Mouse (Mus musculus): ENCODE results near the gene Iqgap3. TPM values are rescaled to one million over a fixed set of nuclear protein-coding genes. Genes with fewer than 3 reads are reported as not detected.

Gene Iqgap3
- polyA plus RNA-seq, 1 experiment from 2014 or later = 3.7 TPM

DNA sequence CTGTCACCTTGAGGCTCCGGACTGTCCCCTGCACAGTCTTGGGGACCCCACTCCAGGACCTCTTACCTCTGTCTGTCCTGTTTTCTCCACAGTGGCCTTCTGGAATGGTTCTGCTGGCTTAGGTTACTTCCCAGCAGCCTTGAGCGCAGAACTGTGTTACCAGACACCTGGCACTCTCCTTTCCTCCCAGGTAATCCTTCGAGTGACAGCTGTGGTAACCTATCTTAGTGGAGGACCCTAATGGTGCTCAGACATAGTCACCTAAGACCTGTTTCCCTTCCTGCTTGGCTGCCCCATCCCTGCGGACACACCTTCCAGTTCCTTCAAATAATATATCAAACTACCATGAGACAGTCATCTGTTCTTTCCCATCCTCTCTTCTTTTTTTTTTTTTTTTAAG, 3.6 kb upstream of the Iqgap3 start, which contains the start of gene Ttc24:
Ttc24 (minus strand) TSS at position 101 of the 400 bp plus-strand sequence.
- Histone ChIP-seq H3K27ac (no peak within 1 kb of the TSS), H3K4me3 (ENCODE audit: inconsistent target) (no peak within 1 kb of the TSS), H3K79me2 (ENCODE audit: inconsistent target) (peaks cover 4% of the 10 kb centered on the region), H3K36me3 (ENCODE audit: inconsistent target) (no peaks in the 10 kb centered on the region)
- 87% methylated on average over 4 of the region's 4 CpGs for WGBS (ENCODE audit: missing documents)

DNA sequence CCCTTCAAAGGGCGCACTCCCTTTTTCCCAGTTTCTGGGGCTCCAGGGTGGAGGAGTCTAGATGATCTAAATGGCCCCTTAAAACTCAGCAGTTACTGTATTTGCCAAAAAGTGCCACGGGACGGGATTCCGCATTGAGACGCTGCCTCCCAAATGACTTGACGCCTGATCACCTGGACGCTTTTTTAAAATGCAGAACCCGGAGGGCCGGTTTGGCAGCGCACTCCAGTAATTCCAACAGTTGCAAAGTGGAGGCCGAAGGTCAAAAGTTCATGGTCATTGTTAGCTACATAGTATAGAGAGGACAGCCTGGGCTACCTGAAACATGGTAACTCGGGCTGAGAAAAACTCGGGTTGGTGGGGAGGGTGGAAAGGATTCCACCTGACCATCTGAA, 450 bp downstream of the Iqgap3 start:
- Histone ChIP-seq H3K4me3 (ENCODE audit: inconsistent target) (peak overlapping the region; percentile 76), H3K79me2 (ENCODE audit: inconsistent target) (peaks cover 21% of the 10 kb centered on the region), H3K27ac (peak overlapping the region; percentile 53), H3K36me3 (ENCODE audit: inconsistent target) (no peaks in the 10 kb centered on the region)
- WGBS (ENCODE audit: missing documents) = 4% methylated on average over 12 of the region's 13 CpGs

DNA sequence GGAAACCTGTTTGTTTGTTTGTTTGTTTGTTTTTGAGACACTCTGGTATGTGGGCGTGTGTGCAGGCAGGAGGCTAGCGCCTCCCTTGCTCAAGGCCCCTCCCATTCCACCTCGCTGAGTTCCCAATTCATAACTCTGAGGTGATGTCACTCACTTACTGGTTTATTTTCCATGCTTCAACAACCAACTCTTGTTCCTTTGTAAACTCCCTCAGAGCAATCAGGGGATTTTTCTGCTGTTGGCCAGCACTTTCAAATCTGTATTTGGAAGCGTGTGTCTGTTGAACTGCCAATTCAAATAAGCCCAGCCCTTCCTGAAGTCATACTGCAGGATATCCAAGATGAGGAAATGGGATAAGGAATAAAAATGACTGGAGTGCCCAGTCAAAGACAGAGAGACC, 892 bp downstream of the Iqgap3 start:
- Histone ChIP-seq H3K36me3 (ENCODE audit: inconsistent target) (no peaks in the 10 kb centered on the region), H3K4me3 (ENCODE audit: inconsistent target) (peak overlapping the region; percentile 76), H3K79me2 (ENCODE audit: inconsistent target) (peaks cover 21% of the 10 kb centered on the region), H3K27ac (peak overlapping the region; percentile 53)
- 16% methylated on average over 4 of the region's 4 CpGs for WGBS (ENCODE audit: missing documents)

DNA sequence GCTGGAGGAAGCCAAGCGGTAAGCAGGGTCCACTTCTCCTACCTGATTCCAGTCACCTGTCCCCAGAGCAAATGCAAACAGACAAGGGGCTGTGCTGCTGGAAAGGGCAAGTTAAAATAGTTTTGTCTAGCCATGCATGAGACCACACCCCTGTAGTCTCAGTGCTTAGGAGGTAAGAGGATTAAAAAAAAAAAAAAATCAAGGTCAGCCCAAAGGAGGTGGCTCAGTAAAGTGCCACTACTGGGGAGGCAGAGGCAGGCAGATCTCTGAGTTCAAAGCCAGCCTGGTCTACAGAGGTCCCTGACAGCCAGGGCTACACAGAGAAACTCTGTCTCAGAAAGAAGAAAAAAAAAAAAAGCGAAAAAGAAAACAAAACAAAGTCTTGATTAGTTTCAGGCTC, 2.2 kb downstream of the Iqgap3 start:
- peaks cover 21% of the 10 kb centered on the region for H3K79me2 ChIP-seq (ENCODE audit: inconsistent target)
- 93% methylated on average over 2 of the region's 2 CpGs for WGBS (ENCODE audit: missing documents)

DNA sequence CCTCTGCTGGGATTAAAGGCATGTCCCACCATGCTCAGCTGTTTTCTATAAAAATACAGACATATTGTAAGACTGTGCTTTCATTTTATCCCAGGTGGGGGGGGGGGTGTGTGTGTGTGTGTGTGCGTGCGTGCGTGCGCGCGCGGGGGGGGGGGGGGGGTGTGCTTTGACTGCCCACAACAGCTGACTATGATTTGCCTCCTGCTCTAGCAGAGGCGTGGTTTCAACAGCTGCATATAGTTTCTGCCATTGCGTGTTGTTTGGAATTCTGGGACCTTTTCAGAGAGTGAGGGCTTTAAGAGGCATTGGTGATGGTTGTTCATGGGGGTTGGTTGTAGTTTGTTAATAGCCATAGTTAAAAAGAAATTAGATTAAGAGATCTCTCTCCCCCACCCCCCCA, 3.7 kb downstream of the Iqgap3 start:
- WGBS (ENCODE audit: missing documents) = 80% methylated on average over 2 of the region's 9 CpGs
- Histone ChIP-seq H3K79me2 (ENCODE audit: inconsistent target) (peaks cover 21% of the 10 kb centered on the region), H3K36me3 (ENCODE audit: inconsistent target) (no peaks in the 10 kb centered on the region), H3K4me3 (ENCODE audit: inconsistent target) (no peak overlapping the region), H3K27ac (no peak overlapping the region)

More for the DNA sequence above, 2.2 kb downstream of the Iqgap3 start:
- Histone ChIP-seq H3K4me3 (ENCODE audit: inconsistent target) (no peak overlapping the region), H3K36me3 (ENCODE audit: inconsistent target) (no peaks in the 10 kb centered on the region), H3K27ac (no peak overlapping the region)

DNA sequence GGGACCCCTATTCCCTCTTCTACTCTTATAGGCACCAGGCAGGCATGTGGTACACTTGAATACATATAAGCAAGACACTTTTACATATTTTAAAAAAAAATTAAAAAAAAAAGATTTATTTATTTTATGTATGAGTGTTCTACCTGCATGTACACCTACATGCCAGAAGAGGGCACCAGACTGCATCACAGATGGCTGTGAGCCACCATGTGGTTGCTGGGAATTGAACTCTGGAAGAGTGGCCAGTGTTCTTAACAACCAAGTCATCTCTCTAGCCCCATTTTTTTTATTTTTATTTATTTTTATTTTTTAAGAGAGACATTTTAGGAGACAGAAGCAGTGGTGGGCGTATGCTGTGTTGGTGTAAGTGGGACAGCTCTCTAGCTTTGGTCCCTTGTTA, 5.9 kb downstream of the Iqgap3 start:
- peaks cover 21% of the 10 kb centered on the region for H3K79me2 ChIP-seq (ENCODE audit: inconsistent target)
- no peak overlapping the region for H3K27ac ChIP-seq
- WGBS (ENCODE audit: missing documents) = 100% methylated on average over 1 of the region's 1 CpGs
- 0 out of 2 replicates have a peak, but pooled peaks cover 4% of the 10 kb centered on the region for H3K36me3 ChIP-seq (ENCODE audit: inconsistent target)
- no peak overlapping the region for H3K4me3 ChIP-seq (ENCODE audit: inconsistent target)

DNA sequence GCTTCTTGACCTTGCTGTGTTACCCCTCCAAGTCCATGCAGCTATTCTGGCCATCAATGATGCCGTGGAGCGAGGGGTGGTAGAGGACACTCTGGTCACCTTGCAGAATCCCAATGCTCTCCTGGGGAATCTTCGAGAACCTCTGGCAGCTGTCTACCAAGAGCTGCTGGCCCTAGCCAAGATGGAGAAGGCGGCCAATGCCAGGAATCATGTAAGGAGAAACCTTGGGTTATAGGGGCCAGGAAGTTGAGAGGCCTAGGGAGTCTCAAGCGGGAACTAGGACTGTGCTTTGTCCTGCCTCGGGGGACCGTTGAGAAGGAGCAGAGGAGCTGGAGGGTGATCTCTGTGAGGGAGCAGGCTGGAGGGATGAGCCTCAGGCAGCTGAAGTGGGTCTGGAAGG, 8.3 kb downstream of the Iqgap3 start:
- WGBS (ENCODE audit: missing documents) = 97% methylated on average over 7 of the region's 7 CpGs

DNA sequence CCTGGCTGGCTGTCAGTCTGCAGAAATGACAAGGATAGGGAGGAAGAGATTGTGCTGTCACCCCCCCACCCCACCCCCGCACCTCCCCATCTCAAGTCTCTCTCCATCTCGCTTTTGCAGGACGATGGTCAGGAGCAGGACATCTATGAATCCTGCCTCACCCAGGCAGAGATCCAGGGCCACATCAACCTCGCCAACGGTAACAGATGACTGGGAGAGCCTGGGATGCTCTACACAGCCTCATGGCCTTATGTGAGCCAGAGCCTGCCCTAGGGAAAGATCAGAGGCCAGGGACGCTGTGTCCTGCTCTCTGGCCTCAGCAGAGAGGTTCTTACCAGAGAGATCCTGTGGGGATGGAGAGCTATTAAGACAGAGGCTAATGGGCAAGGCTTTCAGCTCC, 8.8 kb downstream of the Iqgap3 start:
- no peaks in the 10 kb centered on the region for H3K79me2 ChIP-seq (ENCODE audit: inconsistent target)
- WGBS (ENCODE audit: missing documents) = 97% methylated on average over 6 of the region's 6 CpGs
- no peak overlapping the region for H3K4me3 ChIP-seq (ENCODE audit: inconsistent target)
- no peak overlapping the region for H3K27ac ChIP-seq
- 0 out of 2 replicates have a peak, but pooled peaks cover 4% of the 10 kb centered on the region for H3K36me3 ChIP-seq (ENCODE audit: inconsistent target)

More for the DNA sequence above, 8.3 kb downstream of the Iqgap3 start:
- Histone ChIP-seq H3K79me2 (ENCODE audit: inconsistent target) (no peaks in the 10 kb centered on the region), H3K4me3 (ENCODE audit: inconsistent target) (no peak overlapping the region), H3K36me3 (ENCODE audit: inconsistent target) (0 out of 2 replicates have a peak, but pooled peaks cover 4% of the 10 kb centered on the region), H3K27ac (no peak overlapping the region)

DNA sequence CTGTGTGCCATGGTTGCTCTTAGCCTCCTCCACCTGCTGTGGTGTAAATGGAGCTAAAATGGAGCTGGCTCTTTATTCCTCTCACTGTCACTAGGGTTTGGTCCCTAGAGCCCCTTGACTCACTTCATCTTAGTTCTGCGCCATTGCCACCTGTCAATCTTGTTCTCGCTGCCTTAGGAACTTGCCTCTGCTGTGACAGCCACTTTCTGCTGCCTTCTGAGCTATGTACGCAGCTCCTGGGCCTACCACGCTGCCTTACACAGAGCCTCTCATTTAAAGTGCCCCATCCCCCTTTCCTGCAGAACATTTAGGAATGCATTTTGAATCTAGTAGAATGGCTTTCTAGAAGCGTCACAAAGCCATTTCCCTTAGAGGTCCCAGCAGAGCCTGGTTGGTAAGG, 12.4 kb downstream of the Iqgap3 start:
- H3K79me2 ChIP-seq (ENCODE audit: inconsistent target) = no peaks in the 10 kb centered on the region
- H3K4me3 ChIP-seq (ENCODE audit: inconsistent target) = no peak overlapping the region
- H3K36me3 ChIP-seq (ENCODE audit: inconsistent target) = 0 out of 2 replicates have a peak, but pooled peaks cover 4% of the 10 kb centered on the region
- H3K27ac ChIP-seq = no peak overlapping the region
- WGBS (ENCODE audit: missing documents) = 98% methylated on average over 5 of the region's 5 CpGs

DNA sequence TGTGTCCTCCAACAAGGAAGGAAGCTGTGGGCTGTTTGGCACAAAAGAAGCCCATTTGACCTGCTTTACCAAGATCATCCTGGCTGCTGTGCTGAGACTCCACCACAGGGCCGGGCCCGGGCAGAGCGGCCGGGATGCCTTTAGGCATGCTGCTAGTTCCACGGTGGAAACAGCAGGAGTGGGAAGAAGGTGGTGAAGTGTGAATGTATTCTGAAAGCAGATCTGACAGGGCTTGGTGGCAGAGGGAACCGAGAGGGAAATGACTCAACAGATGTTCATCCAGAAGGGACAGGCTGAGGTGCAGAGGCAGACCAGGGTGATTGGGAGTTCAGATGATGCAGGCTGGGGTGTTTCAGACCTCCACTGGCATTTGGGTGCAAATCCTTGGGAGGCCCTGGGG, 15.9 kb downstream of the Iqgap3 start:
- 43% methylated on average over 6 of the region's 6 CpGs for WGBS (ENCODE audit: missing documents)
- peak overlapping the region; percentile 61 for H3K27ac ChIP-seq

DNA sequence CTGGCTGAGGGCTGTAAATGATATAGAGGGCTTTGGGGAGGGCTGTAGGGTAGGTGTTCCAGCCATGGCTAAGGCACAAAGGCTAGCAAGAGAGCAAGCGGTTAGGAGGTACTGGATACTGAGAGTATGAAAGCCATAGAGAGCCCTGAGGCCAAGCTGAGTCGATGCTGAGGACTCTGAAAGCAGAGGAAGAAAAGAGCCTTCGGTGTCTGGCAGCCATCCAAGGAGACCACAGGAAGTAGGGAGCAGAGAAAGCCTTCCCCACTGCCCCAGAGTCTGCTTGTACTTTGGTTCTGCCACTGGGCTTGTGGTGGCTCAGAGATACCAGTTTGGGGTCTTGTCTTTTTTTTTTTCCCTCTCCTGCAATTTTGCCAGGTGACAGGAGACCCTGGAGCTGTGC, 18.5 kb downstream of the Iqgap3 start:
- WGBS (ENCODE audit: missing documents) = 52% methylated on average over 3 of the region's 3 CpGs
- Histone ChIP-seq H3K36me3 (ENCODE audit: inconsistent target) (no peaks in the 10 kb centered on the region), H3K79me2 (ENCODE audit: inconsistent target) (no peaks in the 10 kb centered on the region), H3K4me3 (ENCODE audit: inconsistent target) (no peak overlapping the region), H3K27ac (peak overlapping the region; percentile 95; the same call in 1 of the 2 replicates)

More for the DNA sequence above, 15.9 kb downstream of the Iqgap3 start:
- Histone ChIP-seq H3K4me3 (ENCODE audit: inconsistent target) (no peak overlapping the region), H3K36me3 (ENCODE audit: inconsistent target) (0 out of 2 replicates have a peak, but pooled peaks cover under 1% of the 10 kb centered on the region), H3K79me2 (ENCODE audit: inconsistent target) (no peaks in the 10 kb centered on the region)

DNA sequence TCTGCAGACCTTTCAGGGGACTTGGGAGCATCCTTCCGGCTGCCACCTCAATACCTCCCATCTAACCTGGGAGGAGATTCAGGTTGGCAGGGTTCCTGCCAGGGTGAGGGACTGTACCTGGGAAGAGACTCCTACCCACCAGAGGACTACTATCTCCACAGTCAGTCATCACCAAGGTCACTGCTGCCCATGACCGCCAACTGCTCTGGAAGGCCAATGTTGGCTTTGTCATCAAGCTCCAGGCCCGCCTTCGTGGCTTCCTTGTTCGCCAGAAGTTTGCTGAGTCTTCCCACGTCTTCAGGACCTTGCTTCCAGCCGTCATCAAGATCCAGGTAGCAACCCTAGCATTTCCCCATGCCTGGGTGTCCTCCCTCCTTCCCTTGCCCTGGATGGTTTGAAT, 20.0 kb downstream of the Iqgap3 start:
- H3K4me3 ChIP-seq (ENCODE audit: inconsistent target) = no peak overlapping the region
- peak overlapping the region; percentile 95 for H3K27ac ChIP-seq
- 87% methylated on average over 7 of the region's 7 CpGs for WGBS (ENCODE audit: missing documents)
- no peaks in the 10 kb centered on the region for H3K79me2 ChIP-seq (ENCODE audit: inconsistent target)
- H3K36me3 ChIP-seq (ENCODE audit: inconsistent target) = no peaks in the 10 kb centered on the region

DNA sequence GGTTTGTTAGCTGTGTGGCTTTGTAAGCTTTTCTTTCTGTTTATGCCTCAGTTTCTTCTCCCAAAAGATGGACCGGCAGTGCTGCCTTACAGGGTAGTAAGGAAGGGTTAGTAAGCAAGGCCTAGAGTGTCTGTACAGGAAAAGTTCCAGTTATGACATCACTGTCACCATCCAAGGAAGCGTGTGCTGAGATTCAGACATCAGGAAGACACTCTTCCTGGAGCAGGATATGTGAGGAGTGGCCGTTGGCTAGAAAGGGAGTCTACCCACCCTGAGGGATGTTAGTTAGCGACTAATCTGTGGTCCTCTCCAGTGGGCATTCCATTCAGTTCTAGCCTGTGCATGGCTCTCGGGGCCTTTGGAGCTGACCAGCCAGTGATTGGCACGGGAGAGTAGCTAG, 20.4 kb downstream of the Iqgap3 start:
- H3K36me3 ChIP-seq (ENCODE audit: inconsistent target) = no peaks in the 10 kb centered on the region
- H3K79me2 ChIP-seq (ENCODE audit: inconsistent target) = no peaks in the 10 kb centered on the region
- H3K4me3 ChIP-seq (ENCODE audit: inconsistent target) = no peak overlapping the region
- peak overlapping the region; percentile 95 for H3K27ac ChIP-seq
- 67% methylated on average over 6 of the region's 6 CpGs for WGBS (ENCODE audit: missing documents)

DNA sequence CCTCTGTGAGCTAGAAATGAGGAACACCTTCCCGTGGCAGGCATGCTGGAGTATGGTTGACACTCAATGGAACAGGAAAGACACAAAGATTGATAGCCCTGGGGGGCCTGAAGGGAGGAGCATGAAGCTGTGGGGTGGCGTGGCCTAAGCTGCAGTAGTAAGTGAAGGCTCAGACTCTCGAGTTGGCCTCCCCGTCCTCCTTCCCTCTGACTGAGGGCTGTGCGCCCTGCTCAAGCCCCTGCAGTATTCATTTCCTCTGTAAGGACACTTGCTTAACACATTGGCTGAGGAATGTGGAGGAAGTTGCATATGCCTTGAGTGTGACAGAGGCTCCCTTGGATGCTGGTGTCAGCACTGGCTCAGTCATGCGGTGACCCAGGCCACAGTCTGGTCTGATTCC, 20.8 kb downstream of the Iqgap3 start:
- H3K79me2 ChIP-seq (ENCODE audit: inconsistent target) = no peaks in the 10 kb centered on the region
- H3K4me3 ChIP-seq (ENCODE audit: inconsistent target) = no peak overlapping the region
- no peaks in the 10 kb centered on the region for H3K36me3 ChIP-seq (ENCODE audit: inconsistent target)
- WGBS (ENCODE audit: missing documents) = 12% methylated on average over 6 of the region's 6 CpGs
- peak overlapping the region; percentile 95 for H3K27ac ChIP-seq

DNA sequence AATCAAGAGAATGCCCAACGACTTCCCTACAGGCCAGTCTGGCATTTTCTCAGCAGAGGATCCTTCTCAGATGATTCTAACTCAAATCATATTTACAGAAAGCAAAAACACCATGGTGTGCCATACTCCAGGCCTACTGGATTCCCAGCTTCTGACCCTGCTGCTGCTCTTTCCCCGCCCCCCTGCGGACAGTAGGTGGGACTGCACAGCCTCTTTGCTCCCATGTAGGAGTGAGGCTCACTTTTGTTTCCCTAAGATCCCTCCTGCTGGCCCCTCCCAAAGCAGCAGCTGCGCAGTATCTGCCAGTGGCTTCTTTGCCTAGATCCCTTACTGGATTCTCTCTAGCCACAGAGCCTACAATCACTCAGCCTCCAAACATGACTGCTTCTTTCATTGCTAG, 24.4 kb downstream of the Iqgap3 start:
- H3K36me3 ChIP-seq (ENCODE audit: inconsistent target) = no peaks in the 10 kb centered on the region
- H3K4me3 ChIP-seq (ENCODE audit: inconsistent target) = no peak overlapping the region
- no peak overlapping the region for H3K27ac ChIP-seq
- WGBS (ENCODE audit: missing documents) = 100% methylated on average over 4 of the region's 4 CpGs
- H3K79me2 ChIP-seq (ENCODE audit: inconsistent target) = no peaks in the 10 kb centered on the region

DNA sequence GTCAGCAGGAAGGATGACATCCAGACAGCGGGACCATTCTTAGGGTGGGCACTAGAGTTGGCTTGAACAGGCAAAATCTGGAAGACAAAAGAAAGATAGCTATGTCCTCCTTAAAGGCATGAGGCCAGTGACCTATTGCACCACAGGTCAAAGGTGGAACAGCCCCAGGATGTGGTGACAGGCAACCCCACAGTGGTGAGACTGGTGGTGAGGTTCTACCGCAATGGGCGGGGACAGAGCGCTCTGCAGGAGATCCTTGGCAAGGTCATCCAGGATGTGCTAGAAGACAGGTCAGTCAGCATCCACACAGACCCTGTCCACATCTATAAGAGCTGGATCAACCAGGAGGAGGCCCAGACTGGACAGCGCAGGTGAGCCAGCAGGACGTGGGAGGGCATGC, 27.4 kb downstream of the Iqgap3 start:
- no peak overlapping the region for H3K27ac ChIP-seq
- H3K79me2 ChIP-seq (ENCODE audit: inconsistent target) = no peaks in the 10 kb centered on the region
- no peaks in the 10 kb centered on the region for H3K36me3 ChIP-seq (ENCODE audit: inconsistent target)
- H3K4me3 ChIP-seq (ENCODE audit: inconsistent target) = no peak overlapping the region
- 100% methylated on average over 6 of the region's 6 CpGs for WGBS (ENCODE audit: missing documents)
